In genomic region chr6:72680936-72681335, GRCm38 (mm10) we compare ENCODE assay signal across 21 mouse cellular contexts.
"Had no signal": no experiment of that assay in that cellular context is flagged by ENCODE, and none has a peak within 500 bp of the region (broad histone marks: within the 10 kb centered on the region; RNA-seq: fewer than 3 reads in every experiment).

No protein-coding gene starts in this region.

- H3K4me2 ChIP-seq: limb, embryonic 15.5 days; liver, embryonic 12.5 days; liver, embryonic 15.5 days; lung, embryonic 14.5 days; midbrain, embryonic 12.5 days; midbrain, embryonic 15.5 days; neural tube, embryonic 12.5 days; neural tube, embryonic 15.5 days had no signal

- H3K27ac ChIP-seq: limb, embryonic 15.5 days; liver, embryonic 12.5 days; liver, embryonic 15.5 days; macrophage; midbrain, embryonic 12.5 days; midbrain, embryonic 15.5 days; neural tube, embryonic 12.5 days; neural tube, embryonic 15.5 days; stomach, postnatal 0 days had no signal

- H3K27me3 ChIP-seq: limb, embryonic 15.5 days; liver, embryonic 15.5 days; midbrain, embryonic 15.5 days; neural tube, embryonic 15.5 days had no signal

- H3K9me3 ChIP-seq: limb, embryonic 15.5 days; liver, embryonic 12.5 days; liver, embryonic 15.5 days; midbrain, embryonic 12.5 days; midbrain, embryonic 15.5 days; neural tube, embryonic 12.5 days; neural tube, embryonic 15.5 days had no signal

- H3K4me3 ChIP-seq: limb, embryonic 15.5 days; liver, embryonic 12.5 days; liver, embryonic 15.5 days; midbrain, embryonic 12.5 days; midbrain, embryonic 15.5 days; neural tube, embryonic 12.5 days; neural tube, embryonic 15.5 days had no signal

- H3K36me3 ChIP-seq: limb, embryonic 15.5 days; liver, embryonic 12.5 days; liver, embryonic 15.5 days; midbrain, embryonic 12.5 days; midbrain, embryonic 15.5 days; neural tube, embryonic 12.5 days; neural tube, embryonic 15.5 days had no signal

- DNase-seq: kidney, adult 9 months; kidney, postnatal 36 days; left cerebral cortex, postnatal 4 days; lung, embryonic 14.5 days; right cerebral cortex, adult 18-20 months; right cerebral cortex, postnatal 14 days; right cerebral cortex, postnatal 4 days; thymus, adult 2 months; thymus, postnatal 14 days; thymus, postnatal 4 days had no signal

- H3K9ac ChIP-seq: limb, embryonic 15.5 days; liver, embryonic 12.5 days; liver, embryonic 15.5 days; lung, embryonic 14.5 days; midbrain, embryonic 12.5 days; midbrain, embryonic 15.5 days; neural tube, embryonic 12.5 days; neural tube, embryonic 15.5 days had no signal

- ATAC-seq: intestine, postnatal 0 days; liver, embryonic 12.5 days; lung, postnatal 0 days; midbrain, embryonic 15.5 days had no signal
